Mouse (Mus musculus) embryo, embryonic 10.5 days (tissue): ENCODE results near the gene Vmn1r234.
A peak's percentile ranks its signal among the peaks of the same experiment; 100 is the strongest.
"Not testable (repeated sequence)": the region's sequence is repeated elsewhere in the genome, so short reads cannot be mapped to it uniquely, and the experiment has no call there.

Experiments
- DNase-seq: peaks from one replicate; pipeline ENCODE4 v3.0.0-alpha.2; 2015; ENCODE audit warnings: low spot score

Gene Vmn1r234

DNA sequence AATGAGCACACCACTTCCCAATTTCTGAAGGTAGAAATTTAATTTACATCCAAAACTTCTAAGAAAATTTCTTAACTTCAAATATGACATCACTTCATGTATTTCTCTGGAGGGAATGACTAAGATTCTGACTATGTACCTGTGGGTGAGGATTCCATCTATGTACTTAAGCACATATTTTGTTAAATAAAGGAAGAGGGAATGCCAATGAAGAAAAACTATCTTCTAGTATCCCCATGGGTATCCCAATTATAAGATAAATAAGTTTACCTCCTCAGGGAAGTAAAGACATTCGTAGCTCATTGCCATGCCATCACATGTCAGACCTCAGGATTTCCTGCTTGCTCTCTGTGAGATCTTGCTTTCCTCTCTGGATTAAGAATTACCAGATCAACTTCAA lies at the start of gene Vmn1r234:
Gene Vmn1r234 (plus strand): TSS at position 301 of the 400 bp plus-strand sequence.
- DNase-seq, result no peak

DNA sequence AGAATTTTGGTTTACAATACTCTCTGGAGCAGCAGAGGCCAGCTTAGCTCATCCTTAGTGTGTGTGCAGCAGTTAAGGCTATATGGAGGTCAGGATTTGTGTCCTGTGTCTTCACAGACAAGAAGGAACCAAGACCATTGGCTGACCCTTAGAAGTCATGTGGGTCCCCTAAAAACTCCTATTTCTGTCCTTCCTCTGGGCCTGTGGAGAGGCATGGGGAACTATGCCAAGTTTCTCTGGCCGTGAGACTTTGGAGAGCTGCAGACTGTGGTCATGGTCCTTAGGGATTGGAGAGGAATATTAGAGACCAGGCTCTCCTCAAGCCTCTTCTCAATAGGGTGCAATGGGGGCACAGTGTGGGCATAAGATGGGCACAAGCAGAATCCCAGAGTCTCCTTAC lies 14.8 kb upstream of the Vmn1r234 start:
- DNase-seq, result not testable (repeated sequence)

DNA sequence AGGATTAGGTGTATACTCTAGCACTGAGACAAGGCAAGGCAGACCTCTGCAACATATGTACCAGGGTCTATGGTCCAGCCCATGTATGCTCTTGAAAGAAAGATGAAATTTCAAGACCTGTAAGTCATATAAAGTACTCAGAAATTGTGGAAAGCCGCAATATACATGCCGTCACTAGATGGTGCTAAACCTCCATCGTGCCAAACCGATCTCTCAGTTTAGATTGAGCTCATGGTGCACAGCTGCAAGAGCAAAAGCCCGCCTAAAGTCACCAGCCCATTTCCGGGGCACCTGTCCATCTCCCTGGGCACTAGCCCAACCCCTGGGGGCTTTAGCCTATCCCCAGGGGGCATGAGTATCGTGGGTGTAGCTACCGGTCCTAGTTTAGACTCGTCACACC lies 5.8 kb downstream of the Vmn1r234 start:
- peak; percentile 70 for DNase-seq

DNA sequence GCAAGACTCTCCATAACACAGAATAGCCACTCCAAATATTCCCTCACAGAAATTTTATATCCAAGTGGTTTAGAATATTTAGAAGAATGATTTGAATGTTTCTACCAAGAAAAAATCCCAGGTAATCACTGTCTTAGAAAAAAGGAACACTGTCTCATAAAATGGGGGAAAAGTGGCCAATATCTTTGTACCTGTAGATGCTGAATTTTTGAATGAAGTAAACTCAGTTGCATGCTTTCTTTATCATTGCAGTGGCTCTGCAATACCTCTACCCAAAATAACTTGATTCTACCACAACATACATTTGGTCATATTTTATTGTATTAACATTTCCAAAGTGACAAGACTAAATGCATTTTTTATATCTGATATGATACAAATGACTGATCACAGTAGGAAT lies 30.2 kb downstream of the Vmn1r234 start, which contains the start of gene Vmn1r235:
Gene Vmn1r235 (plus strand): TSS at position 301 of the 400 bp plus-strand sequence.
- no peak for DNase-seq

DNA sequence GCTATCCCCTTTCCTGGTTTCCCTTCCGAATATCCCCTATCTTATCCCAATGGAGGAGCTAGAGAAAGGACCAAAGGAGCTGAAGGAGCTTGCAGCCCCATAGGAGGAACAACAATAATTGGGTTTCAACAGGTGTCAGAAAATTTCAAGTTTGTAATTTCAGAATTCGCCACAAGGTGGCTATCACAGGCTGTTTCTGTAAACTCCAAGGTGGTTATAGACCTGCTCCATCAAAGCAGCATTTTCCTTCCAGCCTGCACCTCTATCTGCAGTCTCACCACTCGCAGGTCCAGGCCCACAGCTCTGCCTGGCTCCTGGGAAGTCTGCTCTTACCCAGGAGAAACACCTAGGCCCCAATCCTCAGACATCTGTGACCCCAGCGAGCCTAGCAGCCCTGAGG lies 46.2 kb downstream of the Vmn1r234 start:
- DNase-seq, result peak; percentile 72

DNA sequence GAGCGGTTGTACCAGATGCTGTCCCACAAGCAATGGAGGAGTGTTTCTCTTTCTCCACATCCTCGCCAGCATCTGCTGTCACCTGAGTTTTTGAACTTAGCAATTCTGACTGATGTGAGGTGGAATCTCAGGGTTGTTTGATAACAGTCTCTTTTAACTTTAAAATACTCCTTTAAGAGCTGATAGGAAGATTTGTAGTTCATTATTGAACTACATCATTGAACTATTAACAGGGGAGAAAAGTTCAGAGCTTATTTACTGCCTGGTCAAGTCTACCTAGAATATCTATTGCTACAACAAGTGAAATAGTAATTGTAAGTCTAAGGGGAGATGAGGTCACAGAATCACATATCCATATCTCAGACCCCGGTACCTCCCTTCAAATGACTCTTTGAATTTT lies 56.8 kb downstream of the Vmn1r234 start, which contains the start of gene Vmn1r236:
Gene Vmn1r236 (plus strand): TSS at position 301 of the 400 bp plus-strand sequence.
- no peak for DNase-seq

DNA sequence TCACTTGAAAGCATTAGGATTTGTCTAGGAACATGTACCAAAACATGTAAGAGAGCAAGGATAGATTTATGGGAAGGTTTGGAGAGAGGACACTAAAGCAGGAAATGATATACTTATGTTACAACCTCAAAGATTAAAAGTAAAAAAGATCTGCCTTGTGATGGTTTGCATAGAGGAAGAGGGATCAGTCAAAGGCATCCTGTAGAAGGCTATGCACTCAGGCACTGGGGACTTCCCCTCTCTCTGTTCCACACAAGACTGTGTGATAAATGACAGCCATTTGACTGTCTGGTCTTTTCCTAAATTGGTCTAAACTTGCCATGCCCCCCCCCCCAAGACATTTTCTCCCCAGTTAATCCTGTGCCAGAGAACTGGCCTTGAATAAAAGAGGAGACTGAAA lies 58.5 kb downstream of the Vmn1r234 start:
- no peak for DNase-seq
